Comparison of ENCODE assay signal across 8 mouse cellular contexts in genomic region chr3:152477796-152478527, GRCm38 (mm10).
DNase-seq lines count a peak whose midpoint lies in the region; ATAC-seq lines count a peak whose summit lies in the region.

No protein-coding gene starts in this region.

- H3K9ac ChIP-seq in forebrain, embryonic 15.5 days (replicated peaks): no peak overlapping the region

- ATAC-seq in forebrain, embryonic 15.5 days (replicated peaks): peak; percentile 65

- H3K36me3 ChIP-seq in forebrain, embryonic 15.5 days: no peaks in the 10 kb centered on the region
- no peaks in the 10 kb centered on the region for H3K36me3 ChIP-seq in hindbrain, embryonic 10.5 days

- no peaks in the 10 kb centered on the region for H3K27me3 ChIP-seq in forebrain, embryonic 15.5 days
- no peaks in the 10 kb centered on the region for H3K27me3 ChIP-seq in hindbrain, embryonic 10.5 days (ENCODE audit: insufficient read depth, poor library complexity, severe bottlenecking)

- DNase-seq in MEL-GATA-1-ER (ENCODE audit: extremely low read depth, low read depth): peak; percentile 82
- DNase-seq in cerebellum, adult 11-12 months: peak; percentile 22
- peak; percentile 78 for DNase-seq in hindbrain, embryonic 10.5 days (ENCODE audit: low spot score)
- peak; percentile 70 for DNase-seq in layer of hippocampus, adult 9-11 months
- peak; percentile 65 for DNase-seq in lung, postnatal 14 days
- peak; percentile 46 for DNase-seq in ovary, postnatal 14 days (ENCODE audit: low spot score)
- DNase-seq in thymus, postnatal 36 days: peak; percentile 70 to 72

- 4% methylated on average over 23 of the region's 23 CpGs for WGBS in forebrain, embryonic 15.5 days
- 3% methylated on average over 23 of the region's 23 CpGs for WGBS in hindbrain, embryonic 10.5 days

- H3K4me3 ChIP-seq in forebrain, embryonic 15.5 days: peak overlapping the region; percentile 24
- H3K4me3 ChIP-seq in hindbrain, embryonic 10.5 days: peak overlapping the region; percentile 54

- peak overlapping the region; percentile 40 for H3K4me2 ChIP-seq in forebrain, embryonic 15.5 days (replicated peaks)

- no peak overlapping the region for H3K27ac ChIP-seq in forebrain, embryonic 15.5 days (replicated peaks)
- H3K27ac ChIP-seq in hindbrain, embryonic 10.5 days: peak overlapping the region; percentile 80

- H3K9me3 ChIP-seq in forebrain, embryonic 15.5 days: no peaks in the 10 kb centered on the region
- H3K9me3 ChIP-seq in hindbrain, embryonic 10.5 days: no peaks in the 10 kb centered on the region

- peaks cover 15% of the 10 kb centered on the region; the same call in 1 of the 2 replicates for H3K4me1 ChIP-seq in forebrain, embryonic 15.5 days
- H3K4me1 ChIP-seq in hindbrain, embryonic 10.5 days (replicated peaks): peaks cover 39% of the 10 kb centered on the region

Comparison
In these comparisons a context has a peak if more than half of its experiments do, and no peak if none do; other contexts are left out.
1. DNase-seq: peak in every context shown above with its lines; median percentile 82 in MEL-GATA-1-ER; 78 in hindbrain, embryonic 10.5 days; 71 in thymus, postnatal 36 days; 70 in layer of hippocampus, adult 9-11 months; 65 in lung, postnatal 14 days; 46 in ovary, postnatal 14 days; 22 in cerebellum, adult 11-12 months.